Mouse (Mus musculus) heart, adult 2 months (tissue): Measurements from ENCODE around the gene Golt1b. TPM values are rescaled to one million over a fixed set of nuclear protein-coding genes. Genes with fewer than 3 reads are reported as not detected.

ENCODE experiments used
- DNase-seq, 2 experiments: peaks; one replicate each; pipeline ENCODE4 v3.0.0; 2021
- H3K27ac ChIP-seq: fragments of 200-600 bp; 2 replicates; pipeline ENCODE4 v1.8.1; 2022
- H3K27me3 ChIP-seq: fragments of 200-500 bp; 2 replicates; pipeline ENCODE4 v1.6.1; 2012; ENCODE audit warnings: mild to moderate bottlenecking, low read length, inconsistent platforms, mixed read lengths; ENCODE audit not compliant: control insufficient read depth, insufficient read depth
- H3K36me3 ChIP-seq: fragments of 200-500 bp; 2 replicates; pipeline ENCODE4 v1.6.1; 2012; ENCODE audit warnings: low read length, inconsistent platforms; ENCODE audit not compliant: control insufficient read depth, insufficient read depth
- H3K4me1 ChIP-seq: fragments of 200-500 bp; 2 replicates; pipeline ENCODE4 v1.6.1; 2011; ENCODE audit warnings: low read length; ENCODE audit not compliant: control insufficient read depth, insufficient read depth
- H3K4me3 ChIP-seq: fragments of 200-600 bp; 2 replicates; pipeline ENCODE4 v1.8.1; 2022
- H3K79me2 ChIP-seq: fragments of 200-500 bp; replicated peaks from 2 replicates; pipeline ENCODE4 v1.6.1; 2012; ENCODE audit warnings: mild to moderate bottlenecking, inconsistent platforms, low read length, moderate library complexity, mixed read lengths; ENCODE audit not compliant: control insufficient read depth, insufficient read depth
- H3K9ac ChIP-seq: fragments of 200-500 bp; 2 replicates; pipeline ENCODE4 v1.6.1; 2012; ENCODE audit warnings: low read depth, mild to moderate bottlenecking, control low read depth, inconsistent platforms, low read length, mixed read lengths
- CTCF ChIP-seq: fragments of 200-600 bp; IDR thresholded peaks from 2 replicates; pipeline ENCODE4 v1.8.1; 2022; ENCODE audit warnings: antibody characterized with exemption, mild to moderate bottlenecking, moderate library complexity
- EP300 ChIP-seq: fragments of 200-500 bp; IDR thresholded peaks from 2 replicates; pipeline ENCODE4 v1.6.1; 2011; ENCODE audit warnings: low read depth, low read length, control low read depth; ENCODE audit not compliant: insufficient read depth
- POLR2A ChIP-seq: fragments of 200-500 bp; IDR thresholded peaks from 2 replicates; pipeline ENCODE4 v1.6.1; 2011; ENCODE audit warnings: mild to moderate bottlenecking, low read depth, low read length, control low read depth; ENCODE audit not compliant: insufficient read depth
- WGBS: fragments of 180-500 bp; shearing (Covaris S2); methylation state at CpG from one replicate; pipeline ENCODE4 v1.1.7; 2018; 5-methylcytosine and 5-hydroxymethylcytosine counted together
- intact Hi-C: fragments of 180-260 bp; cut with DNase I; formaldehyde crosslinking; loops from one replicate; pipeline ENCODE4 v1.15.1; 2025
- polyA plus RNA-seq: library from polyadenylated mRNA; depleted of rRNA; stranded (reverse); fragments of >200 nt; gene quantifications from 2 replicates; pipeline ENCODE4 v1.2.3, GENCODE M21; 2012
- total RNA-seq, 2 experiments: library from RNA; stranded (reverse); gene quantifications; 2 replicates each; pipeline ENCODE4 v1.2.3; 2021

Golt1b gene
- total and polyA plus RNA-seq, 3 experiments: 7.0 to 21.4 (median 15.6) TPM

DNA sequence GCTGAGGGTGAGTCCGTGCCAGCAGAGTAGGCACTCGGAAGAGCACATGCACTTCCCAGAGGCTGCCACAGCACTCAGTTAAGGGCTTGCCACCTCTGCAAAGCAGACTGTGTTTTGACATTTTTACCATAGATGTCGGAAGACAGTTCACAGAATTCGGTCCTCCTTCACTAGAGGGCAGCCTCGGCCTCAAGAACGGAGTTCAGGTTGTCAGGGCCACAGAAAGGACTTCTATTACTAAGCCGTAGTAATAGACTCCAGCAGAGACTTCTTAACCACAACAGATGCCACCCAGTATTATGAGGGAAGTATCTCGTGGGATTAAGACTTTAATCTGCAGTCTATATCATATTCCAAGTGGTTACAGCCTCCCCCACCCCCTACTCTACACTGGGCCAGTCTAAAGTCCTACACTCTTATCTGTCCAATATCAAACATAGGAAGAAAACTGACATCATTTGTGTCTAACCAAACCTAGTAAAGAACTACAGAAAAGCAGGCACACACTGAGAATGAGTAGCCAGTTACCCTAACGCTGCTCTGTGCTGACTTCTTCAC is 23.9 kb upstream of the Golt1b start:
- 64% methylated on average over 9 of the region's 9 CpGs for WGBS
- Histone ChIP-seq H3K27ac (no peak overlapping the region), H3K27me3 (no peaks in the 10 kb centered on the region), H3K4me1 (no peaks in the 10 kb centered on the region), H3K79me2 (no peaks in the 10 kb centered on the region), H3K9ac (no peak overlapping the region), H3K36me3 (no peaks in the 10 kb centered on the region), H3K4me3 (no peak overlapping the region)
- DNase-seq: no peak
- intact Hi-C loops: loop anchor here (1.0 kb wide), 1 partner anchor 156 kb away; no protein-coding TSS in a partner anchor
- TF ChIP-seq POLR2A (no peak), CTCF (peak; percentile 45), EP300 (no peak)

DNA sequence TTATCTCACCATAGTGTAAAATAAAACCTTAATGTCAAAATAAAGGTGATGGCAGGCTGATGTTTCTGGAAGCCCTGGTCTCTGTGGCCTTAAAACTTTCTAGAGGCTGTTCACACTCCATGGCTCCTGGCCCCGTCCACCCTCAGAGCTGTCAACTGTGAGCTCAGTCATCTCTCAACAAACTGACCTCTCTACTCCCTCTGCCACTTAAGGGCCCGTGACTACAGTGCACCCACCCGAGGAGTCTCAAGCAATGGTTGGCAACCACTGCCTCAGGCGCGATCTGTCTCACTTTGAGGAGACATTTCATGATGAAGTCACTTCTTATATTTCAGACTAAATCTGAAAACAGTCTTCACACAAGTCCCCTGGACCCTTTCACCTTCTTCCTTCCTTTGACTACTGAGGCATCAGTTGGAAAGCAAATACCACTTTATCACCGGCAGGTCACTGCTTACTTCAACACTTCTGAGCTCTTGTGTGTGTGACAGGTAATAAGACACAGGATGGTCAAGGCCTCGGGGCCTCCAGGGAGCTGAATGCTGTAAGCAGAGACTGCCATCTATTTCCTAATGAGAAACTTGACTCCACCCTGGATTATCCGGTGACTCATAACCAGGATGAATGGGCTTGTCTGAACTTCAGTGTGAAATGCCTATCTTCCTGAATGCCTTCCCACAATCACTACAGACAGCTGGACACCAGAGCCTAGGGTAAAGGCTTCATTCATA is 21.1 kb upstream of the Golt1b start:
- whole genome bisulfite sequencing: 70% methylated on average over 8 of the region's 8 CpGs
- Histone ChIP-seq H3K4me3 (no peak overlapping the region), H3K27me3 (no peaks in the 10 kb centered on the region), H3K36me3 (no peaks in the 10 kb centered on the region), H3K27ac (no peak overlapping the region), H3K4me1 (no peaks in the 10 kb centered on the region), H3K9ac (no peak overlapping the region), H3K79me2 (no peaks in the 10 kb centered on the region)
- DNase-seq: no peak
- TF ChIP-seq EP300: no peak
- TF ChIP-seq CTCF: no peak
- TF ChIP-seq POLR2A: no peak
- intact Hi-C loops: no loop called here

DNA sequence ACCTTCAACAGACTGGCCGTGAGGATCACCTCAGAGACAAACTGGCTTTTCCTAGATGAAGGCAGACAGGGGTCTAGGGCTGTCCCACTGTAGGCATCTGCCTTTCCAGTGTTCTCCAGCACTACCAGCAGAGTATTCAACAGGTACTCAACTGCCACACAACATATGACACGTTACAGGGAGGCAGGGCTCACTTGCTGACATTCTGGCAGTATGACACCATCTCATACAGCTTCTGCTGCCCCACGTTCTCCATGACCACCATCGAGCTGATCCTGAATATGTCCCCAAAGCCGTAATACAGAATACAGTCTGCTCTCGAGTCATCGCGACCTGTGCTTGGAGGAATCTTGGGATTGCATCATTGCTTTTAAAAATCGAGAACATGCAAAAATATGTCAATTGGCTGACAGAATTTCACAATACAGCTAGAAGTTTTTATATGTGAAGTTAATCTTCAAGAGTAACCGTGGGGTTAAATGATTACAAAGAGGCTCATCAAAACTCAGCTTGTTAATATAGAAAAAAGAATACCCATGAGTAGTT is 20.5 kb upstream of the Golt1b start:
- H3K27me3 ChIP-seq: no peaks in the 10 kb centered on the region
- no peak overlapping the region for H3K27ac ChIP-seq
- H3K9ac ChIP-seq: no peak overlapping the region
- no peak for DNase-seq
- 87% methylated on average over 10 of the region's 10 CpGs for WGBS
- H3K4me3 ChIP-seq: no peak overlapping the region
- no peaks in the 10 kb centered on the region for H3K79me2 ChIP-seq
- intact Hi-C loops: no loop called here
- H3K36me3 ChIP-seq: no peaks in the 10 kb centered on the region
- H3K4me1 ChIP-seq: no peaks in the 10 kb centered on the region
- TF ChIP-seq EP300: no peak
- TF ChIP-seq CTCF: no peak
- no peak for TF ChIP-seq POLR2A

DNA sequence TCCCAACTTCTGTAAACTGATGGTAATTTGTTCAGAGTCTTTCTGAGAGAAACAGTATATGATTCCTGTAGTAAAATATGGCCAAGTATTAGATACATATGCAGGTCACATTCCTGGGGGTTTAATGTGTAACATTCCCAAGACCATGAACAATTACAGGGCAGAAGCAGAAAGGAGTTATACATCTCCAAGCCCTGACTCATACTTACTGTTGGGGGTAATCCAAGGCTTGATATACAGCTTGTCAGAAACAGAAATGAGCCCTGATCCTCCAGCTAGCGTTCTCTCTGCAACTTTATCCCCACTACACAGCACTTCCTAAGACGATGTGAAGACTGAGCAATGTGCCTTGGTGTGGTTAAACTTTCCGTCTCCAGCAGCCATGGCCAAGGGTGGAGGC is 19.5 kb upstream of the Golt1b start:
- no peak overlapping the region for H3K4me3 ChIP-seq

DNA sequence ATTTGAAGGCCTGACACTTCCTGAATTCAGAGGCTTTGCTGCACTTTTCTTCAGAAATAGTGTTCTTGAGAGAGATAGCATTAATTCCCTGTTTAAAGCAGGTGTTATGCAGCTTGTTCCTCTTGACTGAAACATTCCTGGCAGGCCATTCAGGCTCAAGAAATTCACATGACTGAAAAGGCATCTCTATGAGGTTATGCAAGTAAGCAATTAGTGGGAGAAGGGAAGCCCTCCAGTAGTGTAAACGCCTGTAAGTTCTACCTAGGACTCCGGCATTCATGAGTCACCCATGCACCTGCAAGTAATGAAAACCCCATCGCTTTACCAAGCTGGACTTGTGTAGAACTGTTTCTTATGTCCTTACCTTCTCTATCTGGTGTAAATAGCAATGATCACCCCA is 17.5 kb upstream of the Golt1b start:
- Histone ChIP-seq H3K4me3 (no peak overlapping the region), H3K4me1 (no peaks in the 10 kb centered on the region), H3K79me2 (no peaks in the 10 kb centered on the region), H3K36me3 (no peaks in the 10 kb centered on the region), H3K27me3 (no peaks in the 10 kb centered on the region), H3K27ac (no peak overlapping the region), H3K9ac (no peak overlapping the region)
- 90% methylated on average over 3 of the region's 3 CpGs for WGBS
- intact Hi-C loops: no loop called here
- no peak for DNase-seq
- TF ChIP-seq POLR2A (no peak), CTCF (no peak), EP300 (no peak)

More for the DNA sequence above, 19.5 kb upstream of the Golt1b start:
- Histone ChIP-seq H3K27me3 (no peaks in the 10 kb centered on the region), H3K4me1 (no peaks in the 10 kb centered on the region), H3K36me3 (no peaks in the 10 kb centered on the region), H3K27ac (no peak overlapping the region), H3K9ac (no peak overlapping the region), H3K79me2 (no peaks in the 10 kb centered on the region)
- intact Hi-C loops: no loop called here
- DNase-seq: no peak
- TF ChIP-seq CTCF: no peak
- TF ChIP-seq EP300: no peak
- no peak for TF ChIP-seq POLR2A
- WGBS: 90% methylated on average over 3 of the region's 3 CpGs

- TF ChIP-seq POLR2A (no peak), CTCF (no peak)
- intact Hi-C loops: no loop called here
- no peak overlapping the region for H3K4me3 ChIP-seq
- no peaks in the 10 kb centered on the region for H3K79me2 ChIP-seq
- no peak overlapping the region for H3K27ac ChIP-seq
- H3K36me3 ChIP-seq: no peaks in the 10 kb centered on the region
- no peaks in the 10 kb centered on the region for H3K4me1 ChIP-seq
- no peak for DNase-seq
- H3K9ac ChIP-seq: no peak overlapping the region
- 49% methylated on average over 1 of the region's 1 CpGs for WGBS
- no peaks in the 10 kb centered on the region for H3K27me3 ChIP-seq
Observed at GRCm38 (mm10) chr6:142377081-142377480, 9.9 kb upstream of the Golt1b start.
